Mouse (Mus musculus) heart, adult 18-20 months (tissue): ENCODE measurements around the gene Vmn1r200. TPM values are rescaled to one million over a fixed set of nuclear protein-coding genes. Genes with fewer than 3 reads are reported as not detected.

Source experiments
- DNase-seq, 2 experiments: peaks; one replicate each; pipeline ENCODE4 v3.0.0; 2021 to 2022; ENCODE audit warnings: mixed read lengths in 1 of 2
- long read RNA-seq, 2 experiments: library from polyadenylated mRNA; stranded (forward); transcript quantifications; one replicate each; pipeline ENCODE4 v2.0.0; 2021
- total RNA-seq, 2 experiments: library from RNA; stranded (reverse); gene quantifications; 2 replicates each; pipeline ENCODE4 v1.2.3; 2021

The Vmn1r200 gene
- total RNA-seq, result not detected
- long read RNA-seq, experiment 1, result 0 reads
- long read RNA-seq, experiment 2, result 0 reads

- no peak for DNase-seq
Observed at GRCm38 (mm10) chr13:22390073-22390472, at the start of gene Vmn1r200. Gene Vmn1r200 (plus strand): TSS chr13:22390373.

DNA sequence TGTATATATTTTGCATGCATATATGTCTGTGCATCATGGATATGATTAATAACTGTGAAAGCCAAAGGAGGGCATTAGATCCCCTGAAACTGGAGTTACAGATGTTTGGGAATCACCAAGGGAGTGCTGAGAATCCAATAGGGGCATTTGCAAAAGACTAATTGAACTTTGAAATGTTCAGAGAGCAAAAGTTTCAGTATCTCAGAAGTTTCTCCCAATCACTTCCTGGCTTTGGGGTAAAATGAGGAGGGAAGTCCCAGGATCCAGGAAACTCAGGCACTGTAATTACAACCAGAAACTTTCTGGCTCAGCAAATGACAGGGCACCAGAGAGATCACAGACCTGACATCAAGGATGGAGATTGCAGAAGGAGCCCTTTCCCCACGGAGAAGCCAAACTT is 40.1 kb upstream of the Vmn1r200 start, which contains the start of gene Vmn1r198:
Vmn1r198 (plus strand) TSS at position 301 of the 400 bp plus-strand sequence.
- no peak for DNase-seq

DNA sequence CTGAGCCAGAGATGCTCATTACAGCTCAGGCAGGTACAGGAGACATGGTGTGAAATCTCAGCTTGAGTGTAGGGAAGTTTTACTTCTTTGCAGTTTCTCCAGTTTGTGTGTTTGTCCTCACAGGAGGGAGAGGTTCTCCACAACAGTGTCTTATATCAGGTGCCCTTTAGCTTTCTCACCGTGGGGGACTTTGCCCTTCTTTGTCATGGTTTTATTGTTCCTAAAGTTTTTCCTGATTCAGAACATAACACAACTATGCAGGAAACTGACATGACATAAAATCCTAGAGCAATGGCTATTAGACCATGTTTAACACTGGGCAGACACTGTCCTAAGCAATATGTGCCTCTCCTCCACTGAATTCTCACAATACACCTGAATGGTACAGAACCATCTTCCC is 39.4 kb upstream of the Vmn1r200 start:
- no peak for DNase-seq

DNA sequence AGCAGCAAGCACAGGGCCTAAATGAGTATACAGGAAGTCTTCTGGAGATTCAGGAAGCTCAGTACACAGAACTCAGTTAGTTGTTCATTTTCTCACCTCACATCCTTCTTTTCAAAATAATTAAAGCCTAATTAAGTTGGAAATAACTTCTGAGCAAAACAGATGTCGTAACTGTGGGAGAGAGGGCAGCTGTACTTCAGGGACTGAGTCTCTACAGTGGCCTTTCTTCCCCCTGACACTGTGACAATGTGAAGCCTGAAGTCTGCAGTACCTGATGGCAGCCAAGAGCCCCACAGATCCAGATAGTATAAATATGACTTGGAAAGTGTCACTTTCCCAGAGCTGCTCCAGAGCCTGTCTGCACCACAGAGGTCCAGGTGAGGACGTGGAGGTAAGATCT is 10.7 kb upstream of the Vmn1r200 start, which contains the start of gene Vmn1r199:
Vmn1r199 (plus strand) TSS at position 301 of the 400 bp plus-strand sequence.
- no peak for DNase-seq

GRCm38 (mm10) chr13:22381128-22381527 is 9.0 kb upstream of the Vmn1r200 start:
- peak; percentile 27 to 38 for DNase-seq

DNA sequence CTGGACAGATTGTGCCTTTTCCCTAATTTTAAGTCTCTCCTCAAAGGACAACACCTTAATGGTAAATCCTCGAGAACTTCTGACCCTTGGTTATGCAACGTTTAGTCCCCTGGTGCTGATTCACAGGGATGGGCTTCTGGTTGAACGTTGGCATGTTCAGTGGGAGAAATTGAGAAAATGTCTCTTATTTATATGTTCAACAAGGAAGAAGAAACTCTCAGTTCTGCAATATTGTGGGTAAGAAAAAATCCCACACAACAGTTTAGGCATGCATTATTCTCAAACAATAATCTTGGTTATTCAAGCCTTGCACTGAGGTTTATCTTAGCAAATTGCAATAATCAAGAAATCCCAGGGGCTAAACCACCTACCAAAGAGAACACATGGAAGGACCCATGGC is 6.8 kb upstream of the Vmn1r200 start:
- no peak for DNase-seq

- DNase-seq, result no peak
Observed at GRCm38 (mm10) chr13:22387050-22387449, 3.1 kb upstream of the Vmn1r200 start.

- no peak for DNase-seq
Observed at GRCm38 (mm10) chr13:22402978-22403377, 12.8 kb downstream of the Vmn1r200 start.

Other genes with a start within 250 kb of the Vmn1r200 start
- not detected for gene Vmn1r191, start 206.4 kb upstream of the Vmn1r200 start, total RNA-seq
- gene Vmn1r192, start 199.2 kb upstream of the Vmn1r200 start, total RNA-seq, result not detected
- not detected for gene Vmn1r193, start 167.2 kb upstream of the Vmn1r200 start, total RNA-seq
- not detected for gene Vmn1r194, start 146.2 kb upstream of the Vmn1r200 start, total RNA-seq
- not detected for gene Vmn1r195, start 119.9 kb upstream of the Vmn1r200 start, total RNA-seq
- not detected for gene Vmn1r196, start 100.5 kb upstream of the Vmn1r200 start, total RNA-seq
- not detected for gene Vmn1r197, start 65.8 kb upstream of the Vmn1r200 start, total RNA-seq
- not detected for gene Vmn1r198, start 40.0 kb upstream of the Vmn1r200 start, total RNA-seq
- not detected for gene Vmn1r199, start 10.6 kb upstream of the Vmn1r200 start, total RNA-seq
- gene Vmn1r201, start 81.5 kb downstream of the Vmn1r200 start, total RNA-seq, result not detected
- gene Vmn1r202, start 115.0 kb downstream of the Vmn1r200 start, total RNA-seq, result not detected
- not detected for gene Vmn1r203, start 127.7 kb downstream of the Vmn1r200 start, total RNA-seq
- not detected for gene Vmn1r204, start 162.8 kb downstream of the Vmn1r200 start, total RNA-seq
- not detected for gene Vmn1r205, start 202.6 kb downstream of the Vmn1r200 start, total RNA-seq
- gene Vmn1r206, start 233.9 kb downstream of the Vmn1r200 start, total RNA-seq, result not detected